ENCODE assay signal across 8 mouse cellular contexts in genomic region chr16:25533206-25533580, GRCm38 (mm10).
DNase-seq lines count a peak whose midpoint lies in the region; ATAC-seq lines count a peak whose summit lies in the region.

No protein-coding gene starts in this region.

- H3K27me3 ChIP-seq in embryonic facial prominence, embryonic 14.5 days (replicated peaks; ENCODE audit: control insufficient read depth, insufficient read depth, low read length), result no peaks in the 10 kb centered on the region
- H3K27me3 ChIP-seq in embryonic facial prominence, embryonic 10.5 days (replicated peaks; ENCODE audit: low read depth, poor library complexity, severe bottlenecking), result no peaks in the 10 kb centered on the region
- no peaks in the 10 kb centered on the region for H3K27me3 ChIP-seq in midbrain, embryonic 14.5 days (ENCODE audit: control insufficient read depth, insufficient read depth, low read length)
- H3K27me3 ChIP-seq in midbrain, embryonic 11.5 days (ENCODE audit: control insufficient read depth, insufficient read depth, low read length), result no peaks in the 10 kb centered on the region

- DNase-seq in embryonic facial prominence, embryonic 14.5 days (ENCODE audit: low spot score), result peak; percentile 61
- no peak for DNase-seq in embryonic facial prominence, embryonic 10.5 days (ENCODE audit: low spot score)
- peak; percentile 9 for DNase-seq in midbrain, embryonic 14.5 days
- DNase-seq in midbrain, embryonic 11.5 days (ENCODE audit: low spot score, missing footprints), result no peak
- DNase-seq in gastrocnemius, postnatal 25 days, result peak; percentile 64
- DNase-seq in right cerebral cortex, postnatal 10 days (ENCODE audit: low spot score in 2 of 2), result peak; percentile 63 to 74
- no peak for DNase-seq in thymus, postnatal 25 days

- 60% methylated on average over 4 of the region's 4 CpGs for WGBS in embryonic facial prominence, embryonic 14.5 days
- 76% methylated on average over 4 of the region's 4 CpGs for WGBS in embryonic facial prominence, embryonic 10.5 days
- WGBS in midbrain, embryonic 14.5 days, result 79% methylated on average over 4 of the region's 4 CpGs
- 84% methylated on average over 4 of the region's 4 CpGs for WGBS in midbrain, embryonic 11.5 days

- ATAC-seq in embryonic facial prominence, embryonic 14.5 days (ENCODE audit: low read depth), result no peak
- no peak for ATAC-seq in midbrain, embryonic 14.5 days (ENCODE audit: low FRiP score, low TSS enrichment)
- no peak for ATAC-seq in midbrain, embryonic 11.5 days (ENCODE audit: low FRiP score)
- ATAC-seq in inflammation-experienced regulatory T-cells, adult 6 months, result no peak

- H3K27ac ChIP-seq in embryonic facial prominence, embryonic 14.5 days (replicated peaks; ENCODE audit: low read depth, low read length), result no peak overlapping the region
- no peak overlapping the region for H3K27ac ChIP-seq in embryonic facial prominence, embryonic 10.5 days (replicated peaks)
- H3K27ac ChIP-seq in midbrain, embryonic 14.5 days (replicated peaks; ENCODE audit: low read depth, low read length), result no peak overlapping the region
- no peak overlapping the region for H3K27ac ChIP-seq in midbrain, embryonic 11.5 days (ENCODE audit: low read depth, low read length)

- H3K4me1 ChIP-seq in embryonic facial prominence, embryonic 14.5 days (ENCODE audit: control insufficient read depth, insufficient read depth, low read length), result no peaks in the 10 kb centered on the region
- H3K4me1 ChIP-seq in embryonic facial prominence, embryonic 10.5 days, result no peaks in the 10 kb centered on the region
- no peaks in the 10 kb centered on the region for H3K4me1 ChIP-seq in midbrain, embryonic 14.5 days (ENCODE audit: control insufficient read depth, insufficient read depth, low read length)
- no peaks in the 10 kb centered on the region for H3K4me1 ChIP-seq in midbrain, embryonic 11.5 days (ENCODE audit: control insufficient read depth, insufficient read depth, low read length)

- H3K9me3 ChIP-seq in embryonic facial prominence, embryonic 14.5 days (ENCODE audit: control insufficient read depth, low read length), result no peaks in the 10 kb centered on the region
- no peaks in the 10 kb centered on the region for H3K9me3 ChIP-seq in embryonic facial prominence, embryonic 10.5 days
- H3K9me3 ChIP-seq in midbrain, embryonic 14.5 days (ENCODE audit: control insufficient read depth, low read length), result no peaks in the 10 kb centered on the region
- no peaks in the 10 kb centered on the region for H3K9me3 ChIP-seq in midbrain, embryonic 11.5 days (ENCODE audit: control insufficient read depth, low read length)

- H3K4me3 ChIP-seq in embryonic facial prominence, embryonic 14.5 days (ENCODE audit: low read depth, low read length), result no peak overlapping the region
- H3K4me3 ChIP-seq in embryonic facial prominence, embryonic 10.5 days, result no peak overlapping the region
- no peak overlapping the region for H3K4me3 ChIP-seq in midbrain, embryonic 14.5 days (replicated peaks; ENCODE audit: low read depth, low read length)
- H3K4me3 ChIP-seq in midbrain, embryonic 11.5 days (ENCODE audit: low read depth, low read length), result no peak overlapping the region

- no peaks in the 10 kb centered on the region for H3K36me3 ChIP-seq in embryonic facial prominence, embryonic 14.5 days (ENCODE audit: control insufficient read depth, insufficient read depth, low read length)
- no peaks in the 10 kb centered on the region for H3K36me3 ChIP-seq in embryonic facial prominence, embryonic 10.5 days (replicated peaks)
- no peaks in the 10 kb centered on the region for H3K36me3 ChIP-seq in midbrain, embryonic 14.5 days (ENCODE audit: control insufficient read depth, insufficient read depth, low read length)
- no peaks in the 10 kb centered on the region for H3K36me3 ChIP-seq in midbrain, embryonic 11.5 days (ENCODE audit: control insufficient read depth, insufficient read depth, low read length)

- H3K4me2 ChIP-seq in embryonic facial prominence, embryonic 14.5 days (ENCODE audit: low read depth, low read length), result no peak overlapping the region
- no peak overlapping the region for H3K4me2 ChIP-seq in midbrain, embryonic 14.5 days (ENCODE audit: low read length)
- no peak overlapping the region for H3K4me2 ChIP-seq in midbrain, embryonic 11.5 days

- H3K9ac ChIP-seq in embryonic facial prominence, embryonic 14.5 days (ENCODE audit: low read depth, low read length), result no peak overlapping the region
- H3K9ac ChIP-seq in midbrain, embryonic 14.5 days (replicated peaks; ENCODE audit: low read length), result no peak overlapping the region
- H3K9ac ChIP-seq in midbrain, embryonic 11.5 days (ENCODE audit: low read length), result no peak overlapping the region

Comparison
In these comparisons a context has a peak if more than half of its experiments do, and no peak if none do; other contexts are left out.
1. DNase-seq: peak in embryonic facial prominence, embryonic 14.5 days (single experiment), midbrain, embryonic 14.5 days (single experiment), gastrocnemius, postnatal 25 days (single experiment) and right cerebral cortex, postnatal 10 days (2 of 2); none in embryonic facial prominence, embryonic 10.5 days (single experiment), midbrain, embryonic 11.5 days (single experiment) and thymus, postnatal 25 days (single experiment).